Mouse (Mus musculus) embryonic facial prominence, embryonic 10.5 days (tissue): ENCODE data around the gene Cfap157. TPM values are rescaled to one million over a fixed set of nuclear protein-coding genes. Genes with fewer than 3 reads are reported as not detected.

Source experiments
- DNase-seq: peaks from one replicate; pipeline ENCODE4 v3.0.0-alpha.2; 2017; ENCODE audit warnings: low spot score
- H3K27ac ChIP-seq: fragments of 300-500 bp; sonication (generic); replicated peaks from 2 replicates; pipeline ENCODE4 v1.5.1; 2016; ENCODE audit warnings: mild to moderate bottlenecking
- H3K27me3 ChIP-seq: fragments of 300-500 bp; sonication (generic); replicated peaks from 2 replicates; pipeline ENCODE4 v1.6.1; 2016; ENCODE audit warnings: low read depth, mild to moderate bottlenecking; ENCODE audit not compliant: poor library complexity, severe bottlenecking
- H3K36me3 ChIP-seq: fragments of 300-500 bp; sonication (generic); replicated peaks from 2 replicates; pipeline ENCODE4 v1.6.1; 2016; ENCODE audit warnings: mild to moderate bottlenecking, moderate library complexity
- H3K4me1 ChIP-seq: fragments of 300-500 bp; sonication (generic); 2 replicates; pipeline ENCODE4 v1.6.1; 2016
- H3K4me3 ChIP-seq: fragments of 300-500 bp; sonication (generic); 2 replicates; pipeline ENCODE4 v1.5.1; 2016; ENCODE audit warnings: mild to moderate bottlenecking, moderate library complexity
- H3K9me3 ChIP-seq: fragments of 300-500 bp; sonication (generic); 2 replicates; pipeline ENCODE4 v1.6.1; 2016; ENCODE audit warnings: mild to moderate bottlenecking
- WGBS: fragments of 180-500 bp; shearing (Covaris S2); methylation state at CpG from one replicate; pipeline ENCODE4 v1.1.7; 2016; 5-methylcytosine and 5-hydroxymethylcytosine counted together
- polyA plus RNA-seq: library from polyadenylated mRNA; unstranded; fragments of >200 nt; fragmentation: Nextera tagmentation; extraction: Ambion mirVana; gene quantifications from 2 replicates; pipeline ENCODE4 v1.2.1, GENCODE M21; 2016

Gene Cfap157
- polyA plus RNA-seq, 1 experiment from 2014 or later, result 0.60 TPM

GRCm38 (mm10) chr2:32816946-32817581, 32.8 kb upstream of the Cfap157 start:
- no peaks in the 10 kb centered on the region for H3K9me3 ChIP-seq
- H3K27me3 ChIP-seq, result no peaks in the 10 kb centered on the region
- H3K27ac ChIP-seq, result no peak overlapping the region
- no peak overlapping the region for H3K4me3 ChIP-seq
- 76% methylated on average over 17 of the region's 17 CpGs for WGBS
- no peak for DNase-seq
- peaks cover 24% of the 10 kb centered on the region for H3K36me3 ChIP-seq
- no peaks in the 10 kb centered on the region; the same call in 1 of the 2 replicates for H3K4me1 ChIP-seq

DNA sequence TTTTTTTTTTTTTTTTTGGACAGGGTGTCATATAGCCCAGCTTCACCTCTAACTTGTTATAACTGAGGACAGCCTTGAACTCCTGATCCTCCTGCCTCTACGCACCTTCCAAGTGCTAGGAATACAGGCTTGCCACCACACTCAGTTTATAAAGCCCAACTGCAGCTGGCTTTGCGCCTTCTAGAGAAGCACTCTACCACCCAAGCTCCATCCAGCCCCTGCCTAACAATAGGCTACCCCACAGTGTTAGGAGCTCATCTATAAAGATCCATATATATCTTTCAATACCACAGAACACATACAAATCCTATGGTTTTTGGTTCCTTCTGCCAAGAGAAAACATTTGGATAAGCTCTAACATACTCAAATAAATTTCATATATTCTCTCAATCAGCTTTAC, 32.3 kb upstream of the Cfap157 start:
- no peaks in the 10 kb centered on the region for H3K27me3 ChIP-seq
- no peaks in the 10 kb centered on the region for H3K9me3 ChIP-seq
- H3K36me3 ChIP-seq, result peaks cover 30% of the 10 kb centered on the region
- H3K27ac ChIP-seq, result no peak overlapping the region
- 95% methylated on average over 2 of the region's 2 CpGs for WGBS
- DNase-seq, result no peak
- no peak overlapping the region for H3K4me3 ChIP-seq
- H3K4me1 ChIP-seq, result peaks cover 5% of the 10 kb centered on the region; the same call in 1 of the 2 replicates

- no peak overlapping the region for H3K4me3 ChIP-seq
- WGBS, result 87% methylated on average over 8 of the region's 8 CpGs
- DNase-seq, result no peak
- no peaks in the 10 kb centered on the region for H3K27me3 ChIP-seq
- peaks cover 12% of the 10 kb centered on the region for H3K4me1 ChIP-seq
- H3K27ac ChIP-seq, result peak overlapping the region; percentile 40; the same call in 1 of the 2 replicates
- H3K36me3 ChIP-seq, result peaks cover 52% of the 10 kb centered on the region
- H3K9me3 ChIP-seq, result no peaks in the 10 kb centered on the region
These were observed 27.7 kb upstream of the Cfap157 start for GRCm38 (mm10) chr2:32811959-32812358.

GRCm38 (mm10) chr2:32808816-32809566, 24.8 kb upstream of the Cfap157 start:
- Histone ChIP-seq H3K27ac (no peak overlapping the region), H3K4me1 (peaks cover 19% of the 10 kb centered on the region; the same call in 1 of the 2 replicates), H3K4me3 (no peak overlapping the region), H3K36me3 (peaks cover 63% of the 10 kb centered on the region), H3K9me3 (no peaks in the 10 kb centered on the region), H3K27me3 (no peaks in the 10 kb centered on the region)
- no peak for DNase-seq
- 93% methylated on average over 14 of the region's 14 CpGs for WGBS

DNA sequence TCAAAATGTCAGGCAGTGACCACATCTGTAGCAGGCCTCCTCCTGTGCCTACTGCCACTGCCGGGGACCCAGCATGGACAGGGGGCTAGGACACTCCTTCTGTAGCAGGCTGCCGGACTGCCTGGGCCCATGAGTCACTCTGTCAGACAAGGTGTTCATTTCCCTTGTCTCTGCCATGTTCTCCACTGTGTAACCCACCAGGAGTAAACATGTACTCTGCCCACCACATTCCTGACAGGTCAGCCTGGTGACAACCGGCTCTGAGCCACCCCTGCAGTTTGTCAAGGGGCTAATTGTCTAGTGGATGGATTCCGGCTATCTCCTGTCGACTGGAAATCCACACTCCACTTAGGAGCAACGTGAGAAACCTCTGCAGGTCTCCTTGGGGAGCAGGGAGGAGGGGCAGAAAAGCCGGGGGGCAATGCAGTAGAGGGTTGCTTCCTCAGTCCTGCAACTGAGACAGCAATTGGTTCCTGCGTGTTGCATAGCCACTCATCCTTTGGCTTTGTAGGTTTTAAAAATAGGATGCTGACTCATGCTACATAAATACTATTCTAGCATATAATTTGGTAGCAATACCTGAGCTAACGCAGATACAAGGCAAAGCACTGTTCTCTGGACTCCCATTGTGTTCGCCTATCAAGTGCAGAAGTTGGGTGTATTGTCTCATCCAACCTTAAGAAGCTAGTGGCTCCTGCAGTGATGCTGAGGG, 14.2 kb upstream of the Cfap157 start:
- Histone ChIP-seq H3K4me1 (peaks cover 11% of the 10 kb centered on the region), H3K27me3 (no peaks in the 10 kb centered on the region), H3K4me3 (no peak overlapping the region), H3K36me3 (peaks cover 84% of the 10 kb centered on the region), H3K9me3 (no peaks in the 10 kb centered on the region), H3K27ac (no peak overlapping the region; the same call in 1 of the 2 replicates)
- WGBS, result 72% methylated on average over 10 of the region's 10 CpGs
- DNase-seq, result no peak

- H3K27ac ChIP-seq, result no peak overlapping the region
- WGBS, result 91% methylated on average over 13 of the region's 13 CpGs
- H3K36me3 ChIP-seq, result peaks cover 67% of the 10 kb centered on the region
These were observed 11.7 kb upstream of the Cfap157 start for GRCm38 (mm10) chr2:32795748-32796418.

GRCm38 (mm10) chr2:32791297-32791696, 7.1 kb upstream of the Cfap157 start:
- Histone ChIP-seq H3K27ac (no peak overlapping the region), H3K4me3 (no peak overlapping the region), H3K36me3 (peaks cover 34% of the 10 kb centered on the region), H3K4me1 (peaks cover 7% of the 10 kb centered on the region; the same call in 1 of the 2 replicates), H3K9me3 (no peaks in the 10 kb centered on the region), H3K27me3 (no peaks in the 10 kb centered on the region)
- WGBS, result 90% methylated on average over 6 of the region's 6 CpGs
- no peak for DNase-seq

More at GRCm38 (mm10) chr2:32795748-32796418, 11.7 kb upstream of the Cfap157 start:
- peaks cover 11% of the 10 kb centered on the region for H3K4me1 ChIP-seq
- H3K4me3 ChIP-seq, result no peak overlapping the region
- no peaks in the 10 kb centered on the region for H3K9me3 ChIP-seq
- no peak for DNase-seq
- no peaks in the 10 kb centered on the region for H3K27me3 ChIP-seq

DNA sequence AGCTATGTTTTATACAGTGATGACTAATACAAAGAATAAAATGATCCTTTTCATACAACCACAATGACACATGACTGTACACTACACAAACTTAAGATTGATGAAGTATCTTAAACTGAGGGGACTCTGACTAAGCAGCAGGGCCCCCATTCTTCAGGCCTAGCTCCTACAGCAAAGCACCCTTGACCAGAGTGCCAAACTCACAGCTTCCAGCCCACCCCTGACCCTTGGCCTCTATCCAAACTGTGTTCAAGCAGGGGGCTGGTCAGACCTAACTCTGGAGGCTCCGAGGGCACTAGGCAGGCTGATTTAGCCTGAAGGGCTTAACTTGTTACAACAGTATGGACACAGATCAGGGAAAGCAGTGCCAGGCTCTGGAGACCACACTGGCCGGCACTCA, 4.4 kb upstream of the Cfap157 start:
- WGBS, result 46% methylated on average over 2 of the region's 2 CpGs
- no peaks in the 10 kb centered on the region for H3K9me3 ChIP-seq
- H3K27me3 ChIP-seq, result no peaks in the 10 kb centered on the region
- H3K36me3 ChIP-seq, result peaks cover 9% of the 10 kb centered on the region; the same call in 1 of the 2 replicates
- DNase-seq, result no peak
- H3K4me3 ChIP-seq, result no peak overlapping the region
- peaks cover 10% of the 10 kb centered on the region; the same call in 1 of the 2 replicates for H3K4me1 ChIP-seq
- H3K27ac ChIP-seq, result 0 out of 2 replicates have a peak overlapping the region, but pooled peaks have one; percentile 24

- DNase-seq, result no peak
- Histone ChIP-seq H3K36me3 (peaks cover 4% of the 10 kb centered on the region; the same call in 1 of the 2 replicates), H3K27ac (no peak overlapping the region), H3K4me3 (no peak overlapping the region), H3K27me3 (no peaks in the 10 kb centered on the region), H3K9me3 (no peaks in the 10 kb centered on the region), H3K4me1 (peaks cover 10% of the 10 kb centered on the region; the same call in 1 of the 2 replicates)
- WGBS, result 67% methylated on average over 6 of the region's 6 CpGs
These were observed 2.9 kb upstream of the Cfap157 start for GRCm38 (mm10) chr2:32787176-32787575.

- DNase-seq, result no peak
- peaks cover 23% of the 10 kb centered on the region for H3K4me1 ChIP-seq
- H3K36me3 ChIP-seq, result no peaks in the 10 kb centered on the region
- no peak overlapping the region for H3K4me3 ChIP-seq
- 79% methylated on average over 6 of the region's 6 CpGs for WGBS
- H3K27ac ChIP-seq, result no peak overlapping the region
- peaks cover 14% of the 10 kb centered on the region for H3K27me3 ChIP-seq
- no peaks in the 10 kb centered on the region for H3K9me3 ChIP-seq
These were observed 2.5 kb downstream of the Cfap157 start for GRCm38 (mm10) chr2:32781710-32782109.

- H3K9me3 ChIP-seq, result no peaks in the 10 kb centered on the region
- H3K27me3 ChIP-seq, result peaks cover 21% of the 10 kb centered on the region
- H3K36me3 ChIP-seq, result no peaks in the 10 kb centered on the region
- no peak overlapping the region for H3K4me3 ChIP-seq
- H3K27ac ChIP-seq, result no peak overlapping the region
- DNase-seq, result no peak
- WGBS, result 92% methylated on average over 6 of the region's 6 CpGs
- peaks cover 42% of the 10 kb centered on the region for H3K4me1 ChIP-seq
These were observed 4.5 kb downstream of the Cfap157 start for GRCm38 (mm10) chr2:32779714-32780113.

GRCm38 (mm10) chr2:32779131-32779530, 5.1 kb downstream of the Cfap157 start:
- 18% methylated on average over 8 of the region's 8 CpGs for WGBS
- no peak overlapping the region for H3K27ac ChIP-seq

More at GRCm38 (mm10) chr2:32779131-32779530, 5.1 kb downstream of the Cfap157 start:
- H3K27me3 ChIP-seq, result peaks cover 21% of the 10 kb centered on the region
- DNase-seq, result peak; percentile 72
- no peak overlapping the region for H3K4me3 ChIP-seq
- H3K36me3 ChIP-seq, result no peaks in the 10 kb centered on the region
- no peaks in the 10 kb centered on the region for H3K9me3 ChIP-seq
- H3K4me1 ChIP-seq, result peaks cover 42% of the 10 kb centered on the region
